Mouse (Mus musculus): Measurements from ENCODE around the gene Brpf1. TPM values are rescaled to one million over a fixed set of nuclear protein-coding genes. Genes with fewer than 3 reads are reported as not detected.

Gene Brpf1
- polyA plus RNA-seq, 1 experiment from 2014 or later: 19.0 TPM

GRCm38 (mm10) chr6:113282101-113282802 lies 24.7 kb upstream of the Brpf1 start, which contains the start of gene Cpne9:
TSS of gene Cpne9 (plus strand) at chr6:113282307.
- ATAC-seq (ENCODE audit: low FRiP score, low TSS enrichment): peak; percentile 82
- Histone ChIP-seq H3K27me3 (ENCODE audit: insufficient read depth, low read length) (peaks cover 36% of the 10 kb centered on the region), H3K9me3 (ENCODE audit: low read length) (no peaks in the 10 kb centered on the region), H3K9ac (replicated peaks; ENCODE audit: low read length) (no peak within 1 kb of the TSS), H3K4me1 (ENCODE audit: insufficient read depth, low read length) (peaks cover 6% of the 10 kb centered on the region), H3K4me3 (ENCODE audit: low read length) (peak within 1 kb of the TSS; percentile 19), H3K36me3 (ENCODE audit: insufficient read depth, low read length) (no peaks in the 10 kb centered on the region; the same call in 1 of the 2 replicates), H3K27ac (ENCODE audit: low read length) (no peak within 1 kb of the TSS), H3K4me2 (replicated peaks; ENCODE audit: low read depth, low read length) (peak within 1 kb of the TSS; percentile 41)
- 1% methylated on average over 37 of the region's 37 CpGs for WGBS

DNA sequence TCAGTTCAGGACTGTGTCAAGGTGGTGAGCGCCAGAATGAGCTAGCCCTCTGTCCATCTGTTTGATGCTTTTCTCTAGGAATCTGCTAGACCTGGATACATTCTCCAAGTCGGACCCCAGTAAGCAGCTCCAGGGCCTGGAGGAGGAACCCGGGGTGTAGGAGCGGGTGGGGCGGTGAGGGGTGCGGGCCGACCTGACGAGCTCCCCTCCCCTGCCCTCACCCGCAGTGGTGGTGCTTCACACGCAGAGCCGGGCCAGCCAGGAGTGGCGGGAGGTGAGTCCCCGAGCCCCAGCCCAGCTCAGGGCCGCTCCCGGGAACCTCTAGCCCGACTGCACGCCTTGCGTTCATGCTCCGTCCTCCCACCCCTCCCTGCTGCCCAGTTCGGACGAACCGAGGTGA lies 24.0 kb upstream of the Brpf1 start:
- WGBS: 1% methylated on average over 22 of the region's 22 CpGs
- peaks cover 6% of the 10 kb centered on the region for H3K4me1 ChIP-seq (ENCODE audit: insufficient read depth, low read length)
- H3K9me3 ChIP-seq (ENCODE audit: low read length): no peaks in the 10 kb centered on the region
- H3K27ac ChIP-seq (ENCODE audit: low read length): no peak overlapping the region
- peaks cover 36% of the 10 kb centered on the region for H3K27me3 ChIP-seq (ENCODE audit: insufficient read depth, low read length)
- peak overlapping the region; percentile 19 for H3K4me3 ChIP-seq (ENCODE audit: low read length)
- H3K9ac ChIP-seq (replicated peaks; ENCODE audit: low read length): no peak overlapping the region
- no peaks in the 10 kb centered on the region; the same call in 1 of the 2 replicates for H3K36me3 ChIP-seq (ENCODE audit: insufficient read depth, low read length)
- no peak for ATAC-seq (ENCODE audit: low FRiP score, low TSS enrichment)
- peak overlapping the region; percentile 40 for H3K4me2 ChIP-seq (replicated peaks; ENCODE audit: low read depth, low read length)

- WGBS: 9% methylated on average over 5 of the region's 6 CpGs
- Histone ChIP-seq H3K27ac (ENCODE audit: low read length) (no peak overlapping the region), H3K9me3 (ENCODE audit: low read length) (no peaks in the 10 kb centered on the region), H3K27me3 (ENCODE audit: insufficient read depth, low read length) (peaks cover 36% of the 10 kb centered on the region), H3K9ac (replicated peaks; ENCODE audit: low read length) (no peak overlapping the region), H3K4me3 (ENCODE audit: low read length) (peak overlapping the region; percentile 19; the same call in 1 of the 2 replicates), H3K36me3 (ENCODE audit: insufficient read depth, low read length) (no peaks in the 10 kb centered on the region; the same call in 1 of the 2 replicates), H3K4me2 (replicated peaks; ENCODE audit: low read depth, low read length) (peak overlapping the region; percentile 40), H3K4me1 (ENCODE audit: insufficient read depth, low read length) (peaks cover 6% of the 10 kb centered on the region)
- 0 out of 2 replicates have a peak, but pooled peaks have one; percentile 33 for ATAC-seq (ENCODE audit: low FRiP score, low TSS enrichment)
Measured at GRCm38 (mm10) chr6:113283500-113283899, 23.4 kb upstream of the Brpf1 start.

DNA sequence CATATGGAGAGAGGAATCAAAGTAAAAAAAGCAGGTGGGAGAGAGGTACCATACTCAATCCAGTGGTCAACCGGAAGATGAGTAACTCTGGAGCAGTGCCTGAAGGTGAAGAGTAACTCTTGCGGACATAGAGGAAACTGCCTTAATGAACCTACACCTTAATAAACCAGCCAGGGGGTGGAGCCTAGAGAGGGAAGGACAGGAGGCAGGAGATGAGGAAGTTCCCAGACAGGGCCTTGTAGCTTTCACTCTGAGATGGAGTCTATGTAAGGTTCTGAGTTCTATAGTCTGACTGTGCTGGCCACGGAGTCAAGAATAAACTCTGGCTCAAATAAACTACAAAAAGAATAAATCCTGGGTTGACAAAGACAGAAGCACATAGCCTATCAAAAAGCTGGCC lies 22.0 kb upstream of the Brpf1 start:
- Histone ChIP-seq H3K9me3 (ENCODE audit: low read length) (no peaks in the 10 kb centered on the region), H3K27me3 (ENCODE audit: insufficient read depth, low read length) (peaks cover 36% of the 10 kb centered on the region), H3K27ac (ENCODE audit: low read length) (no peak overlapping the region), H3K4me3 (ENCODE audit: low read length) (no peak overlapping the region), H3K4me2 (replicated peaks; ENCODE audit: low read depth, low read length) (no peak overlapping the region), H3K9ac (replicated peaks; ENCODE audit: low read length) (no peak overlapping the region), H3K4me1 (ENCODE audit: insufficient read depth, low read length) (peaks cover 6% of the 10 kb centered on the region), H3K36me3 (ENCODE audit: insufficient read depth, low read length) (no peaks in the 10 kb centered on the region)
- 87% methylated on average over 3 of the region's 3 CpGs for WGBS
- ATAC-seq (ENCODE audit: low FRiP score, low TSS enrichment): no peak

- no peaks in the 10 kb centered on the region for H3K36me3 ChIP-seq (ENCODE audit: insufficient read depth, low read length)
- H3K9ac ChIP-seq (replicated peaks; ENCODE audit: low read length): no peak overlapping the region
- H3K27me3 ChIP-seq (ENCODE audit: insufficient read depth, low read length): peaks cover 36% of the 10 kb centered on the region
- no peak for ATAC-seq (ENCODE audit: low FRiP score, low TSS enrichment)
- H3K4me1 ChIP-seq (ENCODE audit: insufficient read depth, low read length): peaks cover 6% of the 10 kb centered on the region
- no peaks in the 10 kb centered on the region for H3K9me3 ChIP-seq (ENCODE audit: low read length)
- 48% methylated on average over 1 of the region's 1 CpGs for WGBS
- no peak overlapping the region for H3K4me3 ChIP-seq (ENCODE audit: low read length)
- H3K4me2 ChIP-seq (replicated peaks; ENCODE audit: low read depth, low read length): no peak overlapping the region
- H3K27ac ChIP-seq (ENCODE audit: low read length): no peak overlapping the region
Measured at GRCm38 (mm10) chr6:113286316-113286715, 20.6 kb upstream of the Brpf1 start.

GRCm38 (mm10) chr6:113287236-113287635 lies 19.7 kb upstream of the Brpf1 start:
- 63% methylated on average over 4 of the region's 4 CpGs for WGBS
- peaks cover 31% of the 10 kb centered on the region for H3K27me3 ChIP-seq (ENCODE audit: insufficient read depth, low read length)
- H3K36me3 ChIP-seq (ENCODE audit: insufficient read depth, low read length): no peaks in the 10 kb centered on the region
- peaks cover 4% of the 10 kb centered on the region for H3K4me1 ChIP-seq (ENCODE audit: insufficient read depth, low read length)
- H3K4me2 ChIP-seq (replicated peaks; ENCODE audit: low read depth, low read length): no peak overlapping the region
- no peaks in the 10 kb centered on the region for H3K9me3 ChIP-seq (ENCODE audit: low read length)
- H3K9ac ChIP-seq (replicated peaks; ENCODE audit: low read length): no peak overlapping the region
- H3K4me3 ChIP-seq (ENCODE audit: low read length): no peak overlapping the region
- no peak overlapping the region for H3K27ac ChIP-seq (ENCODE audit: low read length)
- ATAC-seq (ENCODE audit: low FRiP score, low TSS enrichment): no peak

- Histone ChIP-seq H3K4me3 (ENCODE audit: low read length) (no peak overlapping the region), H3K9me3 (ENCODE audit: low read length) (no peaks in the 10 kb centered on the region), H3K36me3 (ENCODE audit: insufficient read depth, low read length) (no peaks in the 10 kb centered on the region), H3K27ac (ENCODE audit: low read length) (no peak overlapping the region), H3K4me1 (ENCODE audit: insufficient read depth, low read length) (no peaks in the 10 kb centered on the region), H3K27me3 (ENCODE audit: insufficient read depth, low read length) (peaks cover 9% of the 10 kb centered on the region), H3K4me2 (replicated peaks; ENCODE audit: low read depth, low read length) (no peak overlapping the region), H3K9ac (replicated peaks; ENCODE audit: low read length) (no peak overlapping the region)
- no peak for ATAC-seq (ENCODE audit: low FRiP score, low TSS enrichment)
- 82% methylated on average over 15 of the region's 15 CpGs for WGBS
Measured at GRCm38 (mm10) chr6:113289346-113289745, 17.6 kb upstream of the Brpf1 start.

DNA sequence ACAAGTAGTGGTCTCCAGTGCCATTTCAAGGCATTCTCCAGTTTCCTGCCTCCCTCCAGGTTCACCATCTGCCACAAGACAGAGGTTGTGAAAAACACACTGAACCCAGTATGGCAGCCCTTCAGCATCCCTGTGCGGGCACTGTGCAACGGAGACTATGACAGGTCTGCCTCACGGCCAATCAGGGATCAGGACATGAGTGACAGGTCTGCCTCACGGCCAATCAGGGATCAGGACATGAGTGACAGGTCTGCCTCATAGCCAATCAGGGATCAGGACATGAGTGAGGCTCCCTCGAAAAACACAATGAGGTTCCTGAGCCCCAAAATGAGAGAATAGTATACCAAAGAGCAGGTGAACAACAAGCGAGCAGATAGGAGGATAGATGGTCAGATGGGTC lies 16.6 kb upstream of the Brpf1 start:
- WGBS: 70% methylated on average over 6 of the region's 6 CpGs

GRCm38 (mm10) chr6:113292938-113293337 lies 14.0 kb upstream of the Brpf1 start:
- Histone ChIP-seq H3K9ac (replicated peaks; ENCODE audit: low read length) (no peak overlapping the region), H3K27ac (ENCODE audit: low read length) (no peak overlapping the region), H3K4me3 (ENCODE audit: low read length) (no peak overlapping the region), H3K27me3 (ENCODE audit: insufficient read depth, low read length) (no peaks in the 10 kb centered on the region), H3K4me2 (replicated peaks; ENCODE audit: low read depth, low read length) (no peak overlapping the region), H3K9me3 (ENCODE audit: low read length) (no peaks in the 10 kb centered on the region), H3K4me1 (ENCODE audit: insufficient read depth, low read length) (no peaks in the 10 kb centered on the region), H3K36me3 (ENCODE audit: insufficient read depth, low read length) (no peaks in the 10 kb centered on the region)
- no peak for ATAC-seq (ENCODE audit: low FRiP score, low TSS enrichment)
- 71% methylated on average over 5 of the region's 5 CpGs for WGBS

More for the DNA sequence above, 16.6 kb upstream of the Brpf1 start:
- Histone ChIP-seq H3K9me3 (ENCODE audit: low read length) (no peaks in the 10 kb centered on the region), H3K36me3 (ENCODE audit: insufficient read depth, low read length) (no peaks in the 10 kb centered on the region), H3K4me3 (ENCODE audit: low read length) (no peak overlapping the region), H3K4me2 (replicated peaks; ENCODE audit: low read depth, low read length) (no peak overlapping the region), H3K27ac (ENCODE audit: low read length) (no peak overlapping the region), H3K4me1 (ENCODE audit: insufficient read depth, low read length) (no peaks in the 10 kb centered on the region), H3K9ac (replicated peaks; ENCODE audit: low read length) (no peak overlapping the region), H3K27me3 (ENCODE audit: insufficient read depth, low read length) (no peaks in the 10 kb centered on the region)
- ATAC-seq (ENCODE audit: low FRiP score, low TSS enrichment): no peak

GRCm38 (mm10) chr6:113296046-113296445 lies 10.9 kb upstream of the Brpf1 start:
- WGBS: 82% methylated on average over 2 of the region's 2 CpGs

More at GRCm38 (mm10) chr6:113296046-113296445, 10.9 kb upstream of the Brpf1 start:
- Histone ChIP-seq H3K4me3 (ENCODE audit: low read length) (no peak overlapping the region), H3K4me2 (replicated peaks; ENCODE audit: low read depth, low read length) (no peak overlapping the region), H3K9me3 (ENCODE audit: low read length) (no peaks in the 10 kb centered on the region), H3K4me1 (ENCODE audit: insufficient read depth, low read length) (no peaks in the 10 kb centered on the region), H3K27me3 (ENCODE audit: insufficient read depth, low read length) (no peaks in the 10 kb centered on the region), H3K36me3 (ENCODE audit: insufficient read depth, low read length) (no peaks in the 10 kb centered on the region), H3K9ac (replicated peaks; ENCODE audit: low read length) (no peak overlapping the region), H3K27ac (ENCODE audit: low read length) (no peak overlapping the region)
- no peak for ATAC-seq (ENCODE audit: low FRiP score, low TSS enrichment)

Measured in kidney, embryonic 16.5 days (tissue).